Mouse (Mus musculus) lung, embryonic 14.5 days (tissue): ENCODE measurements around the gene Trim47. TPM values are rescaled to one million over a fixed set of nuclear protein-coding genes. Genes with fewer than 3 reads are reported as not detected.

Experiments used
- ATAC-seq: fragments of 200-750 bp; cut with Nextera tagmentation; 2 replicates; pipeline ENCODE4 v1.8.0; 2017; ENCODE audit warnings: mild to moderate bottlenecking, moderate TSS enrichment, moderate library complexity; ENCODE audit not compliant: insufficient read depth
- DNase-seq: peaks from one replicate; pipeline ENCODE4 v3.0.0-alpha.2; 2015
- H3K27ac ChIP-seq: fragments of 300-500 bp; sonication (generic); 2 replicates; pipeline ENCODE4 v1.5.1; 2014; ENCODE audit warnings: low read depth, mild to moderate bottlenecking, moderate library complexity
- H3K27me3 ChIP-seq: fragments of 300-500 bp; sonication (generic); 2 replicates; pipeline ENCODE4 v1.6.1; 2014; ENCODE audit warnings: low read length, control low read depth; ENCODE audit not compliant: insufficient read depth
- H3K36me3 ChIP-seq: fragments of 300-500 bp; sonication (generic); 2 replicates; pipeline ENCODE4 v1.6.1; 2014; ENCODE audit warnings: control low read depth; ENCODE audit not compliant: insufficient read depth
- H3K4me1 ChIP-seq: fragments of 300-500 bp; sonication (generic); 2 replicates; pipeline ENCODE4 v1.6.1; 2014; ENCODE audit warnings: antibody characterized with exemption, control low read depth; ENCODE audit not compliant: insufficient read depth
- H3K4me2 ChIP-seq: fragments of 300-500 bp; sonication (generic); 2 replicates; pipeline ENCODE4 v1.6.1; 2014; ENCODE audit warnings: mild to moderate bottlenecking
- H3K4me3 ChIP-seq: fragments of 300-500 bp; sonication (generic); 2 replicates; pipeline ENCODE4 v1.5.1; 2014; ENCODE audit warnings: low read depth, low read length
- H3K9ac ChIP-seq: fragments of 300-500 bp; sonication (generic); 2 replicates; pipeline ENCODE4 v1.6.1; 2014
- H3K9me3 ChIP-seq: fragments of 300-500 bp; sonication (generic); 2 replicates; pipeline ENCODE4 v1.6.1; 2016; ENCODE audit warnings: low read depth, low read length, control low read depth
- CTCF ChIP-seq: IDR thresholded peaks from 2 replicates; pipeline ENCODE4 v1.5.1; 2016; ENCODE audit warnings: antibody characterized with exemption, low read depth
- WGBS: fragments of 180-500 bp; shearing (Covaris S2); extraction: QIAGEN DNeasy Blood & Tissue Kit; methylation state at CpG from one replicate; pipeline ENCODE4 v1.1.7; 2014; 5-methylcytosine and 5-hydroxymethylcytosine counted together
- polyA plus RNA-seq: library from polyadenylated mRNA; unstranded; fragments of >200 nt; fragmentation: Nextera tagmentation; extraction: Ambion mirVana; gene quantifications from 2 replicates; pipeline ENCODE4 v1.2.1, GENCODE M21; 2014

Trim47 gene
- polyA plus RNA-seq, 1 experiment from 2014 or later, result 12.7 TPM

GRCm38 (mm10) chr11:116148761-116149221 is 21.8 kb upstream of the Trim47 start:
- DNase-seq (no peak), ATAC-seq (no peak)
- H3K4me3 ChIP-seq, result no peak overlapping the region
- no peak overlapping the region for H3K9ac ChIP-seq
- H3K27ac ChIP-seq, result no peak overlapping the region
- 42% methylated on average over 20 of the region's 20 CpGs for WGBS
- no peaks in the 10 kb centered on the region for H3K27me3 ChIP-seq
- TF ChIP-seq CTCF, result no peak
- H3K9me3 ChIP-seq, result no peaks in the 10 kb centered on the region
- H3K4me2 ChIP-seq, result no peak overlapping the region
- peaks cover 97% of the 10 kb centered on the region for H3K36me3 ChIP-seq
- no peaks in the 10 kb centered on the region for H3K4me1 ChIP-seq

- Histone ChIP-seq H3K27me3 (no peaks in the 10 kb centered on the region), H3K36me3 (peaks cover 92% of the 10 kb centered on the region), H3K9me3 (no peaks in the 10 kb centered on the region), H3K9ac (no peak overlapping the region), H3K4me2 (no peak overlapping the region), H3K4me3 (no peak overlapping the region), H3K4me1 (no peaks in the 10 kb centered on the region), H3K27ac (0 out of 2 replicates have a peak overlapping the region, but pooled peaks have one; percentile 1)
- no peak for TF ChIP-seq CTCF
- ATAC-seq, result no peak
- WGBS, result 74% methylated on average over 25 of the region's 25 CpGs
- peak; percentile 32 for DNase-seq
These were observed 19.4 kb upstream of the Trim47 start for GRCm38 (mm10) chr11:116146294-116146985.

- no peak overlapping the region for H3K4me3 ChIP-seq
- H3K36me3 ChIP-seq, result peaks cover 85% of the 10 kb centered on the region
- H3K4me1 ChIP-seq, result no peaks in the 10 kb centered on the region
- TF ChIP-seq CTCF, result no peak
- H3K9ac ChIP-seq, result no peak overlapping the region
- 69% methylated on average over 18 of the region's 18 CpGs for WGBS
- no peaks in the 10 kb centered on the region for H3K9me3 ChIP-seq
- no peak for ATAC-seq
- H3K27me3 ChIP-seq, result no peaks in the 10 kb centered on the region
- H3K27ac ChIP-seq, result no peak overlapping the region; the same call in 1 of the 2 replicates
- no peak overlapping the region for H3K4me2 ChIP-seq
- no peak for DNase-seq
These were observed 18.7 kb upstream of the Trim47 start for GRCm38 (mm10) chr11:116145481-116146293.

- no peaks in the 10 kb centered on the region for H3K4me1 ChIP-seq
- no peaks in the 10 kb centered on the region for H3K9me3 ChIP-seq
- ATAC-seq (no peak), DNase-seq (no peak)
- no peak overlapping the region for H3K4me3 ChIP-seq
- H3K4me2 ChIP-seq, result no peak overlapping the region
- H3K27me3 ChIP-seq, result no peaks in the 10 kb centered on the region
- 75% methylated on average over 3 of the region's 3 CpGs for WGBS
- H3K27ac ChIP-seq, result no peak overlapping the region
- H3K9ac ChIP-seq, result no peak overlapping the region
- TF ChIP-seq CTCF, result no peak
- H3K36me3 ChIP-seq, result peaks cover 64% of the 10 kb centered on the region
These were observed 16.5 kb upstream of the Trim47 start for GRCm38 (mm10) chr11:116143468-116143867.

- ATAC-seq, result no peak
- Histone ChIP-seq H3K27me3 (no peaks in the 10 kb centered on the region), H3K4me1 (no peaks in the 10 kb centered on the region), H3K9ac (no peak overlapping the region), H3K27ac (no peak overlapping the region), H3K4me3 (no peak overlapping the region), H3K4me2 (no peak overlapping the region), H3K9me3 (no peaks in the 10 kb centered on the region), H3K36me3 (peaks cover 54% of the 10 kb centered on the region)
- WGBS, result 73% methylated on average over 10 of the region's 10 CpGs
- no peak for DNase-seq
- no peak for TF ChIP-seq CTCF
These were observed 15.4 kb upstream of the Trim47 start for GRCm38 (mm10) chr11:116142211-116142991.

GRCm38 (mm10) chr11:116138468-116139138 is 11.6 kb upstream of the Trim47 start, which contains the start of gene Mrpl38:
TSS of gene Mrpl38 (minus strand) at chr11:116138868.
- Histone ChIP-seq H3K9me3 (no peaks in the 10 kb centered on the region), H3K36me3 (peaks cover 44% of the 10 kb centered on the region), H3K4me2 (peak within 1 kb of the TSS; percentile 79), H3K9ac (peak within 1 kb of the TSS; percentile 78), H3K27ac (peak within 1 kb of the TSS; percentile 72), H3K4me3 (peak within 1 kb of the TSS; percentile 92), H3K27me3 (no peaks in the 10 kb centered on the region), H3K4me1 (no peaks in the 10 kb centered on the region)
- ATAC-seq, result peak; percentile 96
- DNase-seq, result peak; percentile 98
- peak; percentile 85 for TF ChIP-seq CTCF
- WGBS, result under 1% methylated on average over 60 of the region's 60 CpGs
